Mouse (Mus musculus) cerebellum, adult 2 months (tissue): ENCODE data around the gene Spx. TPM values are rescaled to one million over a fixed set of nuclear protein-coding genes. Genes with fewer than 3 reads are reported as not detected.

Source experiments
- DNase-seq, 2 experiments: peaks; one replicate each; pipeline ENCODE4 v3.0.0; 2021
- H3K27ac ChIP-seq: fragments of 200-500 bp; 2 replicates; pipeline ENCODE4 v1.5.1; 2012; ENCODE audit warnings: low read length, control low read depth, inconsistent platforms; ENCODE audit not compliant: insufficient read depth
- H3K27me3 ChIP-seq: fragments of 200-500 bp; 2 replicates; pipeline ENCODE4 v1.6.1; 2012; ENCODE audit warnings: inconsistent platforms, mild to moderate bottlenecking, low read length, moderate library complexity; ENCODE audit not compliant: control insufficient read depth, insufficient read depth
- H3K4me1 ChIP-seq: fragments of 200-500 bp; 2 replicates; pipeline ENCODE4 v1.6.1; 2011; ENCODE audit warnings: low read length; ENCODE audit not compliant: control insufficient read depth, insufficient read depth
- H3K4me3 ChIP-seq: fragments of 200-500 bp; replicated peaks from 2 replicates; pipeline ENCODE3; 2011; ENCODE audit warnings: mild to moderate bottlenecking, low read depth, low read length, control low read depth; ENCODE audit not compliant: insufficient read depth
- CTCF ChIP-seq: fragments of 200-500 bp; IDR thresholded peaks from 2 replicates; pipeline ENCODE4 v1.5.1; 2011; ENCODE audit warnings: low read depth, mild to moderate bottlenecking, control low read depth, low read length, moderate library complexity, borderline replicate concordance; ENCODE audit not compliant: insufficient read depth
- POLR2A ChIP-seq: fragments of 200-500 bp; IDR thresholded peaks from 2 replicates; pipeline ENCODE4 v1.6.1; 2011; ENCODE audit warnings: low read length, control low read depth, borderline replicate concordance; ENCODE audit not compliant: insufficient read depth
- WGBS: fragments of 180-500 bp; shearing (Covaris S2); methylation state at CpG from one replicate; pipeline ENCODE4 v1.1.7; 2018; 5-methylcytosine and 5-hydroxymethylcytosine counted together
- polyA plus RNA-seq: library from polyadenylated mRNA; depleted of rRNA; stranded (reverse); fragments of >200 nt; gene quantifications from 2 replicates; pipeline ENCODE4 v1.2.3, GENCODE M21; 2012; rRNA removed

The Spx gene
- 8.8 and 9.2 TPM in 2 replicates for polyA plus RNA-seq

DNA sequence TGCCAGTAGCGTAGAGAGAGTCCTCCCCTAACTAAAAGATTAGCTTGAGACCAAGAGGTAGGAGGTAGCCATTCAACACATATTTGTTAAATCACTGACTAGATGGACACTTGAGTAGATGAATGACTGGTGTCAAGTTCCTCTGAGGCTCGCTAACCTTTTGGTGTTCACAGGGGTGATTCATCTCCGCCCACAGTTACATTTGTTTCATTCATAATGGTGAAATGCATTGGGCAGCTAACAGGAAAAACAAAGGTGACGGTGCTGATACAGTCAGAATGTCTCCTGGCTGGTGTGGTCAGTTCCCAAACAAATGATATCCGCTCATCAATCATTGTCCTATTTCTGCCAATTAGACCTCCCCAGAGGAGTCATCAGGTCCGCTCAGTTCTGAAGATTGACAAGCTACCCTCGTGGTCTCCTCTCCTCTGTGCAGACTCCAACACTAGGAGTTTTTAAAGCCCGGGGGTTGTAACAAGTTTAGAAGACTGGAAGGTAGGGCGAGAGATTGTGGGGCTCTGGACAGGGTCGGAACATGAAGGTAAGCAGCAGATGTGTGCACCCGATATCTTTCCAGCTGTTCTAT, at the start of gene Spx:
Gene Spx, plus strand, starts transcription at position 536 of the 586 bp plus-strand sequence.
- TF ChIP-seq POLR2A (no peak), CTCF (no peak)
- H3K27ac ChIP-seq: no peak within 1 kb of the TSS
- H3K4me1 ChIP-seq: no peaks in the 10 kb centered on the region
- 83% methylated on average over 11 of the region's 11 CpGs for WGBS
- no peak within 1 kb of the TSS for H3K4me3 ChIP-seq
- peaks cover 2% of the 10 kb centered on the region; the same call in 1 of the 2 replicates for H3K27me3 ChIP-seq
- no peak for DNase-seq

GRCm38 (mm10) chr6:142365742-142366472, 47.3 kb upstream of the Spx start:
- Histone ChIP-seq H3K27ac (no peak overlapping the region), H3K4me1 (no peaks in the 10 kb centered on the region), H3K4me3 (no peak overlapping the region), H3K27me3 (no peaks in the 10 kb centered on the region)
- no peak for TF ChIP-seq POLR2A
- no peak for TF ChIP-seq CTCF
- 91% methylated on average over 8 of the region's 8 CpGs for WGBS
- DNase-seq: no peak

DNA sequence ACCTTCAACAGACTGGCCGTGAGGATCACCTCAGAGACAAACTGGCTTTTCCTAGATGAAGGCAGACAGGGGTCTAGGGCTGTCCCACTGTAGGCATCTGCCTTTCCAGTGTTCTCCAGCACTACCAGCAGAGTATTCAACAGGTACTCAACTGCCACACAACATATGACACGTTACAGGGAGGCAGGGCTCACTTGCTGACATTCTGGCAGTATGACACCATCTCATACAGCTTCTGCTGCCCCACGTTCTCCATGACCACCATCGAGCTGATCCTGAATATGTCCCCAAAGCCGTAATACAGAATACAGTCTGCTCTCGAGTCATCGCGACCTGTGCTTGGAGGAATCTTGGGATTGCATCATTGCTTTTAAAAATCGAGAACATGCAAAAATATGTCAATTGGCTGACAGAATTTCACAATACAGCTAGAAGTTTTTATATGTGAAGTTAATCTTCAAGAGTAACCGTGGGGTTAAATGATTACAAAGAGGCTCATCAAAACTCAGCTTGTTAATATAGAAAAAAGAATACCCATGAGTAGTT, 46.7 kb upstream of the Spx start:
- H3K27me3 ChIP-seq: no peaks in the 10 kb centered on the region
- H3K4me1 ChIP-seq: no peaks in the 10 kb centered on the region
- H3K4me3 ChIP-seq: no peak overlapping the region
- H3K27ac ChIP-seq: no peak overlapping the region
- TF ChIP-seq CTCF (no peak), POLR2A (no peak)
- no peak for DNase-seq
- 89% methylated on average over 10 of the region's 10 CpGs for WGBS

- no peak overlapping the region for H3K27ac ChIP-seq
- 98% methylated on average over 3 of the region's 3 CpGs for WGBS
- no peak overlapping the region for H3K4me3 ChIP-seq
- no peaks in the 10 kb centered on the region for H3K4me1 ChIP-seq
- H3K27me3 ChIP-seq: no peaks in the 10 kb centered on the region
- no peak for DNase-seq
- TF ChIP-seq POLR2A (no peak), CTCF (no peak)
Observed at GRCm38 (mm10) chr6:142367565-142367964, 45.7 kb upstream of the Spx start.

DNA sequence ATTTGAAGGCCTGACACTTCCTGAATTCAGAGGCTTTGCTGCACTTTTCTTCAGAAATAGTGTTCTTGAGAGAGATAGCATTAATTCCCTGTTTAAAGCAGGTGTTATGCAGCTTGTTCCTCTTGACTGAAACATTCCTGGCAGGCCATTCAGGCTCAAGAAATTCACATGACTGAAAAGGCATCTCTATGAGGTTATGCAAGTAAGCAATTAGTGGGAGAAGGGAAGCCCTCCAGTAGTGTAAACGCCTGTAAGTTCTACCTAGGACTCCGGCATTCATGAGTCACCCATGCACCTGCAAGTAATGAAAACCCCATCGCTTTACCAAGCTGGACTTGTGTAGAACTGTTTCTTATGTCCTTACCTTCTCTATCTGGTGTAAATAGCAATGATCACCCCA, 43.7 kb upstream of the Spx start:
- Histone ChIP-seq H3K27ac (no peak overlapping the region), H3K4me1 (no peaks in the 10 kb centered on the region), H3K27me3 (no peaks in the 10 kb centered on the region), H3K4me3 (no peak overlapping the region)
- WGBS: 93% methylated on average over 3 of the region's 3 CpGs
- DNase-seq: no peak
- TF ChIP-seq POLR2A: no peak
- no peak for TF ChIP-seq CTCF

GRCm38 (mm10) chr6:142377081-142377480, 36.2 kb upstream of the Spx start:
- Histone ChIP-seq H3K27ac (no peak overlapping the region), H3K4me3 (no peak overlapping the region), H3K27me3 (no peaks in the 10 kb centered on the region), H3K4me1 (no peaks in the 10 kb centered on the region)
- WGBS: 15% methylated on average over 1 of the region's 1 CpGs
- no peak for TF ChIP-seq POLR2A
- no peak for TF ChIP-seq CTCF
- no peak for DNase-seq

GRCm38 (mm10) chr6:142378576-142379330, 34.5 kb upstream of the Spx start:
- 92% methylated on average over 8 of the region's 8 CpGs for WGBS
- Histone ChIP-seq H3K4me1 (no peaks in the 10 kb centered on the region), H3K27ac (no peak overlapping the region), H3K4me3 (no peak overlapping the region), H3K27me3 (no peaks in the 10 kb centered on the region)
- no peak for TF ChIP-seq CTCF
- TF ChIP-seq POLR2A: no peak
- DNase-seq: no peak
